Mouse (Mus musculus) testis, adult 2 months (tissue): Measurements from ENCODE around the gene Parp2.

Experiments
- CTCF ChIP-seq: fragments of 200-500 bp; IDR thresholded peaks from 2 replicates; pipeline ENCODE4 v1.5.1; 2012; ENCODE audit warnings: low read depth, mild to moderate bottlenecking, inconsistent platforms, low read length, moderate library complexity; ENCODE audit not compliant: control insufficient read depth, insufficient read depth, insufficient replicate concordance
- POLR2A ChIP-seq: fragments of 200-500 bp; IDR thresholded peaks from 2 replicates; pipeline ENCODE4 v1.6.1; 2012; ENCODE audit warnings: low read depth, mild to moderate bottlenecking, inconsistent platforms, low read length, moderate library complexity; ENCODE audit not compliant: control insufficient read depth

DNA sequence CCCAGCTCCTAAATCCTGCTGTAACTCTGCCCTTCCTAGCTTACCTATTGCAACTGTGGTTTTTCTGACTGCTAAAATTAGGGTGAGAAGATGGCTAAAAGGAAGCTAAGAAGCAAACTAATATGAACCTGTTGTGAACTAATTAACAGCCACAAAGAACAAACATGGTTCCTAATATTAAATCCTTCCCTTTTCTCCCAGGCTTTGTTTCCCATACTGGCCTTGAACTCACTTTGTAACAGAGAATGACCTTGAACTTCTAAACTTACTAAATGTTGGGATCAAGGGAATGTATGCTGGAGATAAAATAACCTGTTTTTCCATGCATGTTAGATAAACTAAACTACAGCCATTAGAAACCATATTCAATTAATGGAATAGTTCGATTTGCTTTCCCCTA, 11.2 kb upstream of the Parp2 start:
- TF ChIP-seq CTCF (no peak), POLR2A (no peak)
